Mouse (Mus musculus) left cerebral cortex, adult 8-10 months (tissue): ENCODE results near the gene Sult6b2. TPM values are rescaled to one million over a fixed set of nuclear protein-coding genes. Genes with fewer than 3 reads are reported as not detected.
A peak's percentile ranks its signal among the peaks of the same experiment; 100 is the strongest.

ENCODE experiments used
- DNase-seq, 2 experiments: peaks; one replicate each; pipeline ENCODE4 v3.0.0; 2022; ENCODE audit warnings: low spot score in 2 of 2
- total RNA-seq, 4 experiments: library from RNA; stranded (reverse); gene quantifications; 2 replicates each; pipeline ENCODE4 v1.2.4; 2022

Sult6b2 gene
- total RNA-seq, 4 experiments from 2014 or later, result 0.16 to 0.30 (median 0.25) TPM; not detected in 1

DNA sequence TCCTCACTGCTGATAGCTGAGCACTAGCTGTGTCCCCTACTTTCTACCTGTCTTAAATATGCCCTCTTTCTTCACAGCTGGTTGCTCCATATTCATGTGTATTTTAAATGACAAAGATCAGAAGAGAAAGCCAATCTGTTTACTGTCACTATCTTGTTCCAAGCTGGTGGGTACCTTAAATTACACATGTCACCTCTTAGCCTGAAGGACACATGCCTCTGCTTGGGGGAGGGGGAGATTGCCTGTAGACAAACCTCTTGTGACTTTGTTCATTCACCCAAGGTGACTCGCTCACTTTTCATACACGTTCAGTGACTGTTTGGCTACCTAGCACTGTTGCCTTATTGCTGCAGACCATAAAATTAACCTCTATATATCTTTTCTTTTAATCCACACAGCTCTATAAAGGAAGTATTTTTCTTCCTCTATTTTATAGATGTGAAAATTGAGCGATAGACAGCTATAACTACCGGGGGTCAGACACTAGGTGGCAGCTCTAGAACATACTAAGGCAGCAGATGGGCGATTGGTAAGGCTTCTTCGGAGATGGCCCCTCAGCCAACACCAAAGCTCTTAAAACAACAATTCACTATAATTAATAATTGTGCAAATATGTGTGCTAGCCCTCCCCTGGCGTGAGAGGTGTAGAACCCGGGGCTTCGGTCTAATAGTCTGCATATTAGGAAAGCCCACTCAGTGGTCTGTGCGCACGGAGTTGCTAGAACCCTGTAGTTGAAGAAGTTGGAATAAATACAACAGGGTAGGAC, 25.1 kb downstream of the Sult6b2 start:
- DNase-seq, result peak in 1 of 2 experiments; percentile 37

DNA sequence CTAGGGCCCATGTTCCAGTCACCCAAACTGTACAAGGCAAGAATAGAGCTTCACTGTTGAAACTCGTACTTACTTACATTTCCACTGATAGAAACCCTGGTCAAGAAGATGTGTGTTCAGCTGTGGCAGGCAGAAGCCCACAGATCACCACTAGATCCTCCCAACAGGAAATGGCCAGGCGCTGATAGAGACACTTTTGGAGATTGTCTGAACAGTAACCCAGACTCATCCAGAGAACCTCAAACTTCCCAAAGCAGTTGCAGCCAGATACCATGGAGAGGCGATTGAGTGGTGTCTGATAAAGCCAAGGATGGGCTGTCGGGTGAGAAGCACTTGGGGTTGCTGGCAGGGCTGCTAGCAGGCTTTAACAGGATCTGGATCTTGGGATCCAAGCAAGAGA, 27.4 kb downstream of the Sult6b2 start:
- DNase-seq, result no peak

DNA sequence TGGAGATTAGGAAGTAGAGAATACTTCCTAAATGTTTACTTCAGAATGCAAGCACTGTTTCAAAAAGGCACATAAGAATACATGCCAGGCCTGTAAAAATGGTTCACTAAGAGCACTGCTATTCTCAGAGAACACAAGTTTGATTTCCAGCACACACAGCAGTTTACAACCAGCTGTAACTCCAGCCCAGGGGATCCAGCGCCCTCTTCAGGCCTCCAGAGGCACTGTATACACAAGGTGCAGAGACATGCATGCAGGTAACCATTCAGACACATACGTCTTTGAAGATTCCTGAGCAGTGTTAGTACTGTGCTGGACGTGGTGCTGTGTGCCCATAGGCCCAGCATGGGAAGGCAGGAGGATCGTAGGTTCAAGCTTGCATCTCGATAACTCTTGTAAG, 30.7 kb downstream of the Sult6b2 start:
- DNase-seq, result no peak

DNA sequence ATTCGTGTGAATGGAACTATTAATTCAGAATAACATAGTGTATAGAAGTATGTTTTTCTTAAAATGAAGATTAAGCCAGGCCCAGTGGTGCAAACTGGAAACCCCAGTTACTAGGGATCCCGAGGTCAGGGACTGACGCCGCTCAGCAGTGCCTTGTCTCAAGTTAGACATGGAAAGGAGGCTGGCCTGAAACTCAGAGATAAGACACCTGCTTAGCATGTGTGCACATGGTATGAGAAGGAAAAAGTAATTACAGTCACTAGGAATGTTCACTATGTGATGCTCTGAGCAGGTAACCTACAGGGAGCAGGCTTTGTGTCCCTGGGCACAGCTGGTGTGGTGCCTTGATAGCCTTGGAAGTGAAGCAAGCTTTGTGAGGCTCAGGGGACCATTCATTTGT, 32.7 kb downstream of the Sult6b2 start:
- no peak for DNase-seq

GRCm38 (mm10) chr6:142769896-142770295, 34.4 kb downstream of the Sult6b2 start:
- no peak for DNase-seq

DNA sequence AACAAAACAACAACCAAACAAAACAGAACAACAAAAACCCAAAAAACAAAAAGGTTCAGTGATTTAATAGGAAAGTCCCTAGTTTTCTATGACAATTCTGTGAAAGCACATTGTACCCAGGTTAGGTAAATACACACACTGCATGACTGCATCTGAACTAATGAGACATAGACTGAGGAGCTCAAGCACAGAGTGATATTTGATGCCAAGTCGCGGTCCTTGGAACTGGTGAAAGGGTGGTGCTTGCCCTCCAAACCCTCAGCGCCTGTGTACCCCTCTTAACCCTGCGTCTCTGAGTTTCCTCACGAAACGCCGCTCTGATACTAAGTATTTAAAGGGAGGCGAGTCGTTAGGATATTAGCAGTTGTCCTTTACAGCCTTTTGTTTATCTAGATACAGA, 37.0 kb downstream of the Sult6b2 start:
- DNase-seq, result no peak

- no peak for DNase-seq
Observed at GRCm38 (mm10) chr6:142764933-142765332, 39.4 kb downstream of the Sult6b2 start.

DNA sequence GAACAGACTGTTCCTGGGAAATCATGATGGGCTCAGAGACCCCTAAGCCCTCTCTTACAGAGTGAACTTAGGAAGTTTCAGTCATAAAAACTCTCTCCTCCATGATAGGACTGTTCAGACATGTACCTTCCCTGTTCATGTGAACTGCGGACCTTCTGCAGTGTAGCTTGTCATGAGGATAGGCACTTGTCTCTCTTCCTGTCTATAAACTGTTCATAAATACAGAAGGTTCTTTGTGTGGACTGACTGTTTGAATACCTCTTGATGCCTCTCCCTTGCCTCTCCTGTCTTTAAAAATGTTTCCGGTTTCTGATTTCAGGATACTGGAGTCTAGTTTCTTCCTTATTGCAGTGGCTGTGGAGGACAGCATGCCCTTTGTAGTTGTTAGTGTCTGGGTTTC, 44.7 kb downstream of the Sult6b2 start:
- DNase-seq, result no peak

DNA sequence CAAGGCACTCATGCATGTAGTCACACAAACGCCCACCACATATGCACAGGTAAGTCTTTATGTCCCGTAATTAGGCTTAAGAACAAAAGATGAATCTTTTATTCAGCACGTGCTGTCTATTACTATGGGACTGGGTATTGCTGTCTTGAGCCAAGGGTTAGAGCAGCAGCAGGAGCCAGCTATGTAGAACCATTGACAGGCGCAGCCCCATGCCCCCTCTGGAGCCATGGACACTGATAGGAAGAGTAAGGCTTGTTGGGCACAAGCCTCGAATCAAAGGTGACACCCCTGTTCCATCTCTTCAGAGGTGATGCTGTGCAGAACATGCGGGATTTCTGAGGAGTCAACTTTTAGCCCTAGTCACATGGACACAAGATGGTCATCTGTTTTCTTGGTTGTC, 45.7 kb downstream of the Sult6b2 start:
- no peak for DNase-seq

- no peak for DNase-seq
Observed at GRCm38 (mm10) chr6:142757976-142758375, 46.3 kb downstream of the Sult6b2 start.

DNA sequence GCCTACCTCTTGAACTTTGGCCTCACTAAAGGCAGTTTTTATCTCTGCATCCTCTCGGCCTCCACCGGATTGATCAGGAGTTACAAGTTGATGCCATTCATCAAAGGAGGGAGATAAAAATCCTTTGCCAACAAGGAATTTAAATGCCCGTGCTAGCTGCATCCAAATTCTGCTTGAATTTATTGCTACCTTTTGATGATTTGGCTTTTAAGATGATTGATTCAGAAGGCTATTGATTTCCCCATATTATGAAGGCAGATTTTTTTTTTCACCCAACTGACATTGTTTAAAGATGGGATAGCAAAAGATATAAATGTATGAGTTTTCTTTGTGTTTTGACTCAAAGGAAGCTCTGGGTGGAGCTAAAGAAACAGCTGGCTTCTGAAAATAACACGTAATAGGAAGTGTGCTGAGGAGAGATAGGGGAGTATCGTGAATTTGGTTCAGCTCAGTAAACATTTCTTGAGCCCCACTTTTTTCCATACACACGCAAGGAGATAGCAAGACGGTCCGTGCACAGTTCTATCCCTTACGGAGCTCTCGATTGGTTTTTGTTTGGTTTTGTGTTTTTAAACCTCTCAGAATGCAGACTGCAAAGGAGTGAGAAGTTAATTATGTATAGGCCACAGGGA, 46.9 kb downstream of the Sult6b2 start:
- DNase-seq, result no peak

DNA sequence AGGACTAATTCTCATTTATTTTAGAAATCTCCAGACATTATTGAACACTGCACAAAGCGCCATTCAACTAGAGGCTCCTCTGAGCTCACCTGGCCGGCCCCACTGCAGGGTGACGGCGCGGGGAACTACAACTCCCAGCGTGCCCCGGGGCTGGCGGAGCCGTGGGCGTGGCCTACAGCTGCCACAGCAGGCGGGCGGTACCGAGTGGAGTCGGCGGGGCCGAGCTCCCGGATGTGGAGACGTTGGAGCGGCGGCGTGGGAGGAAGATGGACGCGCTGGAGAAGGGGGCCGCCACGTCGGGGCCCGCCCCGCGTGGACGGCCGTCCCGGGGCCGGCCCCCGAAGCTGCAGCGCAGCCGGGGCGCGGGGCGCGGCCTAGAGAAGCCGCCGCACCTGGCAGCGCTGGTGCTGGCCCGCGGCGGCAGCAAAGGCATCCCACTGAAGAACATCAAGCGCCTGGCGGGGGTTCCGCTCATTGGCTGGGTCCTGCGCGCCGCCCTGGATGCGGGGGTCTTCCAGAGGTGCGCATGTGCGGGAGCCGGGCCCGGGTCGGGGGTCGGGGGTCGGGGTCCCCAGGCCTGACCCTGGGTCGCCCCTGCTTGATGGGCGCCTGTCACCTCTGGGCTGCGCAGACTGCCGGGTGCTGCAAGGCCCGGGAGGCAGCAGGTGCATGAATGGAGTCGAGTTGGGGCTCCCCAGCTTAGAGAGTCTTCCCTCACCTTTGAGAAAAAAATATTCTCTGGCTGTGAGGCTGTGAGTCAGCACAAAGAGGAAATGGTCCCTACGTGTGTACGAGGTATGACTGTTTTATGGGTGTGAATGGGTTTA, 47.6 kb downstream of the Sult6b2 start, which contains the start of gene Cmas:
TSS of gene Cmas (plus strand) at position 180 of the 827 bp plus-strand sequence.
- DNase-seq, result peak; percentile 75 to 92

- DNase-seq, result no peak
Observed at GRCm38 (mm10) chr6:142752331-142753246, 51.7 kb downstream of the Sult6b2 start.

- DNase-seq, result no peak
Observed at GRCm38 (mm10) chr6:142751365-142751764, 52.9 kb downstream of the Sult6b2 start.

GRCm38 (mm10) chr6:142748057-142748708, 56.1 kb downstream of the Sult6b2 start:
- no peak for DNase-seq

- no peak for DNase-seq
Observed at GRCm38 (mm10) chr6:142747165-142747564, 57.1 kb downstream of the Sult6b2 start.

GRCm38 (mm10) chr6:142746765-142747164, 57.5 kb downstream of the Sult6b2 start:
- no peak for DNase-seq

GRCm38 (mm10) chr6:142745484-142745883, 58.8 kb downstream of the Sult6b2 start:
- no peak for DNase-seq

DNA sequence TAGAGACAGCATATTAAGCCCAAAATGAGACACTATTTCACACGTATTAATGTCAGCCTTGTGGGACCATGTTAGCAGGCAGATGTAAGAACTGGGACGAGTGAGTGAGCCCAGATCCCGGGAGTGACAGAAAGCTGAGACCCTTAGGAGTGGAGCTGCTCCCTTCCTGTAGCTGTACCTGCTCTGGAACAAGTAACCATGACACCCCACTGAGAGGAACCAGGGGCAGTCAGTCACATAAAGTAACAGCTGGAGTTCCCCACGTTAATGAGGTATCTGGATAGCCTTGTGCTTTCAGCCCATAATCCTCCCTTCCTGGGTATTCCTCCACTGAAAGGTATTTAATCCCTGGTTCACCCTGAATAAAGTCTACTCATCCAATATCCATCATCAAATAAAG, 61.1 kb downstream of the Sult6b2 start:
- DNase-seq, result no peak

DNA sequence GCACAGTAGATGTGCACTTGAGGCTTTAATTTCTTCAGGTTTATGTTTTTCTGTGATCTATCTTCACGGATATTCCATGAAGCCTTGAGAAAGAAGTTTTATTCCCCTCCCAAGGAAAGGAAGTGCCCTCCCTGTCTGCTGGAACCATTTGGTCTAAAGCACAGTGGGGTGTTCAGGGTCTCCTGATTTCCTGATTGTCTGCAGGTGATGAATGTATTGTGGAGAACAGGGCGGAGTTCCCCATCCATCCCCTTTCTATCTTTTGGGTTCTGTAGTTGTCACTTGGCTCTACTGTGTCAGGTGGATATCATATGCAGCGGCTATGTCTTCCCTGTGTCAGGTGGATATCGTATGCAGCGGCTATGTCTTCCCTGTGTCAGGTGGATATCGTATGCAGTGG, 62.5 kb downstream of the Sult6b2 start:
- DNase-seq, result no peak
